Mouse (Mus musculus) layer of hippocampus, adult 9-10 months (tissue): ENCODE data around the gene Ears2.

ENCODE experiments used
- DNase-seq: peaks from one replicate; pipeline ENCODE4 v3.0.0; 2022; ENCODE audit warnings: low spot score

Ears2 gene

DNA sequence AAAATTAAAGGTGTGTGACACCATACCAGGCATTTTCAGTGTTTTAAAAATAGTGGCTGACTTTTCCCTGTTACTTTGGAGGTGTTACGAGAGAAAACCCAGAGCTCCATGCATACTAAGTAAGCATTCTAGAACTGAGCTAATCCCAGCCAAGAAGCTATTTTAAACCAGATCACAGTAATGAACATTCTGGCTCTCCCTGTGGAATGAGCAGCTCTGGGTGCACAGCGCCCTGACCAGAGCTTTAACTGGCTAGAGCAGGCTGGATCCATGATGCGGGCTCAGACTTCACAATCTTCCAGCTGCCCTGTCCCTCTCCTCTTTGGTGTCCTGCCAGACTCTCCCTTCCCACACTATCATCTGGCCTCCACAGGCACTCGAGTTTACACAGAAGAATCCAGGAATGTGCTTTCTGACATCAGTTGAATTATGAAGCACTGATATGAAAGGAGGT lies 21.9 kb downstream of the Ears2 start:
- DNase-seq: no peak

DNA sequence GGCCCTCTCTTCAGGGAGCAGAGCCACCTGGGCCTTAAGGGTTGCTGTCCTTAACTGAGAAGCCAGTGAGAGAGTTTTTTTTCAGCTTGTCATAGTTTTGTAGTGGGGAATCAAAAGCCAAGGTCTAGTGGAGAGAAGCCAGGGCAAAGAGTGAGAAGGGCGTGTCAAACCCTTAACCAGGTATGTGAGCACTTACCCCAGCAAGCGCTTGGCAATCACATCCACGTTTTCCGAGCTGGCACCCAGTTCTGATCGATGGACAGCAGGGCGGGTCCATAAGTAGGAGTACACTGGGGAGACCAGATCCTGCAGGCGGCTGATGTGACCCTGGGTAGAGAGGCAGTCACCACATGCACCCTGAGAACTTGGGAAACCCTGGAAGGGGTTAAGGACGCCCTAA lies 23.0 kb downstream of the Ears2 start:
- DNase-seq: no peak

DNA sequence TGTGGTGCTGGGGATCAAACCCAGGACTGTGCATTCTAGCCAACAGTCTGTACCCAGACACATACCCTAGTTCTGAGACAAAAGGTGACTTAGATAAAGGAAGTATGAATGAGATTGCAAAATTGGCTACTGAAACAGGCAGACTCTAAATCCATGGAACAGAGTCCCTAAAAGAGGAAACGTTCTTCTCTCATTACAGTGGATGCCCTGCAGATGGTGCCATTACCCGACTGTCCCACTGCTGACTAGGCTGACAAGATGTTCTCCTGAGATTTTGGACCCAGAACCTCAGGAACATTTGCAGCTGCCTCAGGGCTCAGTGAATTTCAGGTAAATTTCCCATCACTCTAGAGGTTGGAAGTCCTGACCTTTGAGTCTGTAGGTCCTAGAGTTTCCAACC lies 32.7 kb downstream of the Ears2 start:
- DNase-seq: no peak

DNA sequence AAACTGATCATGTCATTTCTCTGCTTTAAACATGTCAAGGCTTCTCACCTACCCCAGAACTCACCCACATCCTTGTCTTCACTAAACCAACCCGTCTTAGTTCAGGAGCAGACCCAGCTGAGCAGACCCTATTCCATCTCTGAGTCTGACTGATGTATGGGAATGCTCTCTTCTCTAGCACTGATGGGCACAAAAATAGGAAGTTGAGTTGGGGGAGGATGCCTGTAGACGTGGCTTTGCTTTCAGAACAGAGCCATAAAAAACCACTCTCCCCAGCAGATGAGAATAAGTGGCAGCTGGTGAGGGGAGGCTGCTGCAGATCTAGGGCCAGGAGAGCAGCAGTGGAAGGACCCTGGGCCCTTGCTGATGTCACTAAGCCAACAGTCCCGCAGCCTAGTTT lies 33.7 kb downstream of the Ears2 start:
- DNase-seq: no peak

DNA sequence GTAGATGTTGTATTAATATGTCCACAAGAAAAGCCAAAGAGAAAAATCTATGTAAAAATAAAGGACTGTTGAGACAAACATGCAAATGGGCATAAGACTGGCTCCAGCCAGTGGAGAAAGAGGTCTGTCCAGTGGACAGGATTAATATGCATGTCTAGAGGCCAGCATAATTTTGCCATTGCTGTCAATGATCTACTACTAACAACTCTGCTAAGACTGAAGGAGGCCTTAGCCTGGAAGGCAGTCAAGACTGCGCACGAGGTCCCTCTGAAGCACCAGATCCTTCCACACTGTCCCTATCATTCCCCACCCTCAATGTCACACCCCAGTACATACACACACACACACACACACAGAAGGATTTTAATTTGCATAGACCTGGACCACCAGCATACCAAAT lies 44.9 kb downstream of the Ears2 start:
- no peak for DNase-seq

DNA sequence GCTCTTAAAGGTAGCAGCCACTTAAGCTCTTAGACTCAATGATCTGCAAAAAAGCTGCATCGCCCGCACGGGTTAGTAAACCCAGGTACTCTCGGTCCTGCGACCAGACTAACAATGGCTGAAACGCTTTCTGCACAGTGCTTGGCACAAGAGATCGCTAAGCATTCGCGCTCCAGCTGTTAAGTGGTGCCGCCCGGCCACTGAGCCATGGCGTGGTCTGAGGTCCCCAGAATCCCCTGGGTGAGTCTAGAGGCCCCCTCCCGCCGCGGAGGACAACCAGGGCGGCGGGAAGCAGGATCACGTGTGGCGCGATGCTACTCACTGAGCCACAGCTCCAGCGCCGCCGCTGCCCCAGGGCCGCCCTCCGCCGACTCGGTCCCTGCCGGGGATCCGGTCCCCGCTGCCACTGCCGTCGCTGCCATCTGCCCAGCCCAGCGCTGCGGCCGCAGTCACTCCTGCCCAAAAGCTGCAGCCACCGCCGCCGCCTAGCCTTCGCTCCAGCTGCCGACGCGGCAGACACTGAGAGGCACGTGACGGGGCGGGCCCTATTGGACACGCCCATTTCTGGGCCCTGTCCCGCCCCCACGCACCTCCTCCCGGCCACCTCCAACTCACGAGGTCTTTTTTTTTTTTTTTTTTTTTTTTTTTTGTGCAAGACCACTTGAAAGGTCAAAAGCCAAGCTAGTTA lies 46.3 kb downstream of the Ears2 start, which contains the start of gene Gga2:
Gga2 (minus strand) TSS at position 556 of the 688 bp plus-strand sequence.
- peak; percentile 59 for DNase-seq

DNA sequence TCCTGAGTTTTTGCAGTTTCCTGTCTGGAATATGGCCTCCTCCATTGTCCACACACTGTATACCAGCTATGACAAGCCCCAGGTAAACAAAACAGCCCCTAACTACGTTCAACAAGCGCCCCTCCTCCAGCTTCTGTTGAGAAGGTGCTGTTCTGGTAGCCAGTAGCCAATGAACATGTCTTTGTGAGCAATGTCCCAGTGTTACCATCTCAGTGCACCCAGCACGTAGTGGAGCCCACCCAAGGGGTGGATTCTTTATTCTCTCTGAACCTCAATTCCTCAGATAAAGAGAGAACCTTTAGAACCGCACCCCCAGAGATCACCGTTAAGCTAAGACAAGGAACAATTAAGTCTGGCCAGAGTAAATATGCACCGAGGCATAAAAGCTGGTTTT lies 46.8 kb downstream of the Ears2 start:
- DNase-seq: no peak

DNA sequence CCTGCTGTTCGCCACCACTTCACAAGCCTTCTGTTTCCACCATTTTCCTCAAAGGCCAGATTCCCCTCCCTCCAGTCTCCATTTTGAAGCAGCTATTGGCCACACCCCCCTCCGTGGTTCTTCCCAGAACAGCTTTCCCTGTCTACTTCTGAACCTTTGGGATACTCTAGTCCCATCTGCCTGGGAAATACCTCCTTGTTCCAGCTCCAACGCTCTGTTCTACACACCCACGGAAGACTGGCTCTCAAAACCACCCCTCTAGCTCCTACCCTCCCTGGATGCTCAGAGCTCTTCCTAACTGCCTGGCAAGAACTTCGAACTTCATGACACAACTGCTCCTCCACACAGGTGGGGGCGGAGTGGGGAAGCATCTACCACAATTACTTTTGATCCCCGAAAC lies 48.1 kb downstream of the Ears2 start:
- no peak for DNase-seq

DNA sequence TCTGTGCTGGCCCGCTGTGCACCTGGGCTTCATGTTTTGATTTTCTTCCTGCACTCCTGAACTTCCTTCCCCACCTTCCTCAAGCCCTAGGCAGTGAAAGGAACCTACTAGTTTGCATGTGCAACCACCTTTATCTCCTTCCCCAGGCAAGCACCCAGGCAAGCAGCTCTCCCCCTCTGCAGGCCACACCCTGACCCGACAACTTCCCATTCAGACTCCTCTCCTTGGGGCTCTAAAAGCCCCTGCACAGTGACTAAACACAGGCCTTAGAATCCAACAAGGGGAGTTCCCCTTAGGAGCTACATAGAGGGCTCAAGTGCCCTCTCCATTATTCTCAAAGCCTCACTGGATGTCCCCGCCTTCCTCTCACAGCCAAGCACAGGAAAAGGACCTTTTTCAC lies 48.8 kb downstream of the Ears2 start:
- DNase-seq: no peak

DNA sequence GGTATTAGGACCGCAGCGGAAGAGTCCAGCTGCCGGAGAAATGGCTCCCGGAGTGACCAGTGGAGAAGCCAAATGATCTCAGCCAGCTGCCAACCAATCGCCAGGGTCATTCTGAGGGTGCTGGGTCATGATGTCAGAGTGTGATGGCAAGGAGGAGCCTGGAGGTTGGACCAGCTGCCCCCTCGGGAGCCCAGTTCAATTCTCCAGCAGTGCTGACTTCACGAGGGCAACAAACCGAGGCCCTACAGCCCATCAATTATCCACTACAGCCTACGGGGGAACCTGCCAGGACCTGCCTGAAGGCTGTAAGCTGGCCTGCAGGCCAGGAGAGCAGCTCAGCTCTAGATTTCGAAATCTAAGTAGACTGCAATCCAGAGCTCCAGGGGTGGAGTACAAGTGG lies 51.3 kb downstream of the Ears2 start:
- DNase-seq: no peak

DNA sequence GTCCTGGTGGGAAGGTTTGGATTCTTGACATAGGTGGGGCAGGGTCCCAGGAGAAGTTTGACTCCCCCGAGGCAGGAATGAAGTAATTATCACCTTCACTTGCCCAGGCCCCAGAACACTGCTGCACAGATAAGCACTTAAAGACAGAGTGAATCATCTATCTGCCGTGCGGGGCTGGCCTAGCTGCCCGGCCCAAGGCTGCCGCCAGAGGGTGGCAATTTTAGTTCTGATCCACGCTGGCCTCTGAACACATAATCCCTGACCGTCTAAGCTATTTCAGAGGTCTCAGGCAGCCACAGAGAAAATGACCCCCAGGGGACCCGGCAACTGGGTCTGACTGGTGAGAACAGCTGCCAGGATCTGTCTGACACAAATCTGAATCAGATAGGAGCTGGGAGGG lies 52.0 kb downstream of the Ears2 start:
- no peak for DNase-seq

DNA sequence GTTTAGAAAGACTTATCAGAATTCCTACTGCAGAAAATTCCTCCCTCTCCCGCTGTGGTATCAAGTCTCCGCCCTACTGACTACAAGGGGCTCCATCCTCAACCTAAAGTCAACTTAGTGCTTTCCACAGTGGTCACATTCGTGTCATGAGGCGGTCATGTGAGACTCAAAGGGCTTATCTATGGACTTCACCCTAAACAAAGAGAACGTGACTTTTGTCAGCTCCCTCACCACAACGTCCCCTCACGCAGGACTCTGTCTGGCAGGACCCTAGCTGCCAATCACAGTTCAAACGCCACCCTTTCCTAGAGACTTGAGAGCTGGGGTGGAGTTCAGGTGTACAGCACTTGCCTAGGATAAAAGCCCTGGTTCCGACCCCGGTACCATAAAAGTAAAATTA lies 54.1 kb downstream of the Ears2 start:
- no peak for DNase-seq

DNA sequence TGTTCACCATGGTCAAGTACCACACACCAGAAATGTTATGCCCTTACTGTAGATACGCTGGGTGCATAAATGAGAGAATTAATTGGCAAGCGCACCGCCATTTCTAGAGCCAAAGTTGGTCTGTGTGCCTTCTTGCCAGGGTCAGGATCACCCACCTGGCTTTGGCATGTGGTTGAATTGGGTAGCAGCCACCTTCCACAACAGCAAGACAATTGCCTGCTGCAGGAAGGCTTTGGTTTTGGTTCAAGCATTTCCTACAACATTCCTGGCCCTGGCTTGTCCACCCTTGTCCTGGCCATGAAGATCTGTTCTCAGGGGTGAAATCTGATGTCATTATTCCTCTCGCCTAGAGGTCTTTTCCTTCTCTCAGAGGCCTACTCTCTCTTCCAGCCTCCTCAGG lies 54.7 kb downstream of the Ears2 start:
- DNase-seq: no peak

DNA sequence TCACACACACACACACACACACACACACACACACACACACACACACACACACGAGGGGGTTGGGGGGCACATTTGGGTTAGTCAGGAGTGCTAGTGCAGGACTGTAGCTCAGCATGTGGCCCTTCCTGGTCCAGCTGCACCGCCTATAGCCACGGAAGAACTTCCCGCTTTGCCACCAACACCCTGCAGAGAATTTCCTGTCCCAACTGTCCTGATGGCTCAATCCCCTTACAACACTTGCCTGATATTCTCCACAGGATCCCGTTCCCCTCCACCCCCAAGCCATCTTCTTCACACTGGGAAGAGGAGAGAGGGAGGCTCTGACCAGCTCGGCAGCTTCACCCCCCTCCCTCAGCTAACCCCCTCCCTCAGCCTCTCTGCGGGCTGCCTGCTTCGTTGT lies 66.7 kb downstream of the Ears2 start:
- DNase-seq: no peak

DNA sequence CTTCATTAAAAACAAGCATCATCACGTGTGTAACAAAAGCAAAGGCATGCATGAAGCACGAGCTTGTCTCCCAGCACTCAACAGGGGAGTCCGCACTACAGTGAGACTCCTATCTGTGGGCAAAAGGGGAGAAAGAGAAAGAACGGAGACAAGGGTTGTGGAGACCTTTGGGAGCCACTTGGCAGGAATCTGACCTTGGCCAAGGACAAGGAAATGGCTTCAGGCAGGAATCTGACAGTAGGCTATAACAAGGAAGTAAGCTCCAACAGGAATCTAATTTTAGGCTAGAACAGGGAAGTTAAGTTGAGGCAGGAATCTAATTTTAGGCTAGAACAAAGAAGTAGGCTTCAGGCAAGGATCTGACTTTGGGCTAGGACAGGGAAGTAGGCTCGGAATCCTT lies 71.1 kb downstream of the Ears2 start:
- DNase-seq: no peak
